Mouse (Mus musculus) monocyte, adult 5-6 weeks (primary cell): ENCODE results near the gene Kcnk13. TPM values are rescaled to one million over a fixed set of nuclear protein-coding genes. Genes with fewer than 3 reads are reported as not detected.

Experiments used
- ATAC-seq: fragments of 153-309, 156-312 bp; replicated peaks from 2 replicates; pipeline ENCODE4 v1.8.0; 2017; ENCODE audit warnings: mild to moderate bottlenecking; ENCODE audit not compliant: low TSS enrichment, insufficient number of reproducible peaks, severe bottlenecking, poor library complexity, low FRiP score
- total RNA-seq: library from RNA; stranded (forward); fragments of 200-1000, 200-491, 200-594 nt; gene quantifications from 3 replicates; pipeline ENCODE4 v1.2.3, GENCODE M21; 2017

Kcnk13 gene
- total RNA-seq: 0.29 to 0.96 TPM (median 0.49 TPM) in 3 replicates

- ATAC-seq: peak; percentile 79
These were observed at the start of gene Kcnk13 for GRCm38 (mm10) chr12:99964301-99965202. Gene Kcnk13 (plus strand): TSS chr12:99964499.

GRCm38 (mm10) chr12:99917800-99918427, 46.4 kb upstream of the Kcnk13 start:
- ATAC-seq: no peak

- no peak for ATAC-seq
These were observed 44.7 kb upstream of the Kcnk13 start for GRCm38 (mm10) chr12:99919636-99920035.

GRCm38 (mm10) chr12:99921045-99921444, 43.3 kb upstream of the Kcnk13 start:
- ATAC-seq: no peak

DNA sequence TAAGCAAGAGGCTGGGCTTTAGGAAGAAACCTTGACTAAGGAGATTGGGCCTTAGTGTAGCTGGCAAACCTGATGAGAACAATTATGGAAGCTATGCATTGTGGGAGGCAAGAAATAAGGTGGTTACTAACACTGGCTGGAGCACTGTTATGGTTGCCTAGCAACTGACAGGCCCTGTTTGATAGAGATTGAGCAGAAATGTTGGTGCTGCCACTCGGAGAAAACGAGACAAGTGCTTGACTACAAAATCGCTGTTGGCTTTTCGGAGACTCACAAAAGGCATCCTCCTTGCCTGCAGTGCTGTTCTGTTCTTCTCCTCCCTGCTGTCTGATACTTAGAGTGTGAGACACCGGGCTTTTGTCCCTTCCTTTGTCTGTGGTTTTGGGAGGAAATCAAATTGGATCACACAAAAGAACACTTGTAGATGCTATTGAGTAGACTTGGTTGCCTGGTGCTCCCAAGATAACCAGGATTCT, 41.1 kb upstream of the Kcnk13 start:
- no peak for ATAC-seq

DNA sequence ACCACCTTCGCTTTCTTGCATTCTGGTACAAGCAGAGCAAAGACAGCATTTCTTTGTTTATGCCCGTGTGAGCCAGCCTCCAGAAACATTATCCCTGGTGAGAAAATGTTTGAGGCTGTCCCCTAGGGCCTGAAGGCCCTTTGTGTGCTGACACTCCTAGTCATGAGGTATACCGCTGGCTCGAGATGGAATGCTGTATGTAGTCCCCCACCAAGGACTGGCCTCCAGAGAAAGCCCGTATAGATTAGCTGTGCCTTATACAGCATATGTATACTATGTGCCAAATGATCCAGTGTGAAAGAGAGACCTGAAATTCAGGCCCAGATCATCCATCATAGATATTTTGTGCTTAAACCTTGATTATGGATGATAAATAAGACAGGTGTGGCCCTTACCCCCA, 40.6 kb upstream of the Kcnk13 start:
- ATAC-seq: no peak

DNA sequence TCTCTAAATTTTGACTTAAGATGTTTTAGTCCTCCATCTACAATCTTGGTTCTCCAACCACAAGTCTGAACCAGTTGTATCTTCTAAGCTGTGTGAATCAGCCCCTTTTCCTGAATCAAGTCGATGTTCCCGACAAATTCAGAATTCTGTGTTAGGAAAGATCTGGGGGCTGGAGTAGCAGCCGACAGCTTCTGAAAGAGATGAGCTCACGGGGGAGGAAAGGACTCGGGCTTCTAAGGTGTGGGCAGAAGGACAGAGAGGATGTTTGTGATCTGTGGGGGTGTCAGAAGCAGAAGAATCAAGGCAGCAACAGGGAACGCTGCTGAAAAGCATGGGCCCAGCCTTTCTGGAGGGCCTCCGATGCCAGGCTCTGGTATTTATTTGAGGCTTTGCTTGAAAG, 36.0 kb upstream of the Kcnk13 start:
- ATAC-seq: no peak

GRCm38 (mm10) chr12:99929160-99929559, 35.1 kb upstream of the Kcnk13 start:
- ATAC-seq: no peak

GRCm38 (mm10) chr12:99932245-99932644, 32.1 kb upstream of the Kcnk13 start:
- ATAC-seq: no peak

DNA sequence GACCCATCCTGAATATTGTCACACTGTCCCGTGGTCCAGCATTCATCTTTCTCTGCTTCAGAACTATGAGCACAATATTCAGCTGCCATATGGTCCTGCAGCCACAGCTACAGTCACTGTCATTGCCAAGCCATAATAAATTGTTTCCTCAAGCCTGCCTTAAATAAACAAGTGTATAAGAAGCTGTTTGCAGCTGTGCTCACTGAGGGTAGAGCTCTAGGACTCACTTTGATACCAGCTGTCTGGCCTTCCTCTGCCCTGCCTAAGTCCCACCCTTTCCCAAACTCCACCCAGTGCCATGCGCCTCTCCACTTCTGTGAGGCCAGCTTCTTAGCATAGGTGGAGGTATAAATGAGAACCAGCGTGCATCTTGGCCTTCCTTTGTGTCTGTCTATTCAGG, 30.7 kb upstream of the Kcnk13 start:
- no peak for ATAC-seq

- no peak for ATAC-seq
These were observed 28.9 kb upstream of the Kcnk13 start for GRCm38 (mm10) chr12:99935403-99935802.

DNA sequence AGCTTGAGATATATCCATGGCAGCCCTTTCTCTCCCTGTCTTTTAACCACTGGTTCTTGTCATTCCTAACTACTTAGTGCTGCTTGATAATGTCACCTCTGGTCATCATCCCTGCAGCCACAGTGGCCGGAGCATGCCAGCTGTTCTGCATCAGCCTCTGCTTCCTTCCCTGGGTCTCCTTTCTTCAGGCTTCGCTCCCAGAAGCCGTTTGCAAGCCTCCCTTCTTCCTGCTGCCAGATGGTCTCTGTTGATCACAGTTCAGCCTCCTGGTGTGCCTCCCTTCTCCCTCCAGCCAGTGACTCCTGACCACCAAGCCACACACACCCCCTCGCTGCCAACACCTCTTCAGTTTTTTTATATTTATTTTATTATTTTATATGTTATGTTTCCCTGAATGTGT, 25.8 kb upstream of the Kcnk13 start:
- ATAC-seq: no peak

DNA sequence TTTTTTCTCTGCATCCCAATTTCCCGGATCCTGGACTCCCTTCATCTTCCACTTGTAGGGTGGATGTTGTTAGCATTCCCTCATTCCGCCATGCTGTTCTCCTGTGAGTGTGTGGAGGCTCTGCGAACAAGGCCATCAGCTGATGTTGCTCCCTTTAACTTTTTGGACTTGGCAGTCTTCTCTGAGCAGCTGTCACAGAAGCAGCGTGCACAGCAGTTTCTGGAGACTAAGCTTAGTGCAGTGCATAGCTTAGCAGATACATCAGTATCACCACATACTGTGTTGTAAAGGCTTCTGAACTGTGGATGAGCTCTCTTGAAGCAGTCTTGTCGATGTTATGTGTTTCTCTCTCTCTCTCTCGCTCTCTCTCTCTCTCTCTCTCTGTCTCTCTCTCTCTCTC, 25.1 kb upstream of the Kcnk13 start:
- ATAC-seq: no peak

DNA sequence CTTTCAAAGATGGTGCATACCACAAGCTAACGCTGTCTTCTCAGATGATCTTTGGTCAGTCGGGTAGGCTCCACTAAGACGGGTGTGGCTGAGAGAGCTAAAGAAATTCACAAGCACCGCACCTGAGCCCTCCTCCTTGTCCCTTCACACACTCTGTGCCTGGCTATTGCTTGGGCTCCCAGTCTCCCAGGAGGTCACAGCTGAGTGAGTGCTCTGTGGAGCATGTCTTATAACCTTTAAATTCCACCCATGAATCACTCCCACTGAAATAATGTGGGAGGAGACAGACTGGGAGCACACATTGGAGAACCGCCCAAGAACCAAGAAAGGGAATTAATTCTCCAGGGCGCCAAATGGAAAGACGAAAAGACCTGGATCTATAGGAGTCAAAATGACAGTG, 23.6 kb upstream of the Kcnk13 start:
- ATAC-seq: no peak

DNA sequence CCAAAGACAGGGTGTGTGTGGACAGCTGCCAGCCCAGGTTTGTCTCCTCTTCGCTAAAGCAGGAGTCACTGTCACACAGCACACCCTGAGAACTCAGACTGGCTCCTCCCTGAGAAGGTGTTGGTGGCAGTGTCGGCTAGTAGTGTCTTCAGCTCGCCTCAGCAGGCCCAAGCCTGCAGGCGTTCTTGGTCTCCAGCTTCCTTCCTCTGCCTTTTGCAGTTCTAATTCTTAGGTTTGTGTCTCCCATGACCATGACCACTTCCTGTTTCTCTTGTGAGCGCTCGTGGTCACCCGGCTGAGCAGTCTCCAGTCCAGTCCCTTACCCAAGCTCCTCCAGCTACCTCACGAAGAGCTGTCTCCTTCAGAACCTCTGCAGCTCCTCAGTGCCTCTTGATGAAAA, 21.9 kb upstream of the Kcnk13 start:
- peak; percentile 77 for ATAC-seq

DNA sequence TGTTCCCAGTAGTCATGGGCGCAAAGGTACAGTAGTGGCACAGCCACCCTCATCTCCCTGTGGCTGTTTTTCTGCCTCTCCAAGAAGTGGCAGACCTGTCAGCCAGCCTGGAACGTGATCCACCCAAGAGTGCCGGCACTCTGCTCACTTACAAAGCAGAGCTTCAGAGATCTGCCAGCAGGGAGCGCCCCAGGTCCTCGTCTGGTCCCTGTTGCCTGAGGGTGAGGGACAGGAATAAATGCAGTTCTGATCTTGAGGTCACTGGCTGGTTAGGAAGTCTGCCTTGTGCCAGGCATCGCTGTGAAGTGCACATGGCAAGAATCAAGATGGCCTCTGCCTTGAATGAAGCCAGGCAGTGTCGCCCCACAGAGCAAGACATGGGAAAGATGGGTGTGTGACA, 11.4 kb upstream of the Kcnk13 start:
- 0 out of 2 replicates have a peak, but pooled peaks have one; percentile 25 for ATAC-seq

GRCm38 (mm10) chr12:99956411-99956810, 7.9 kb upstream of the Kcnk13 start:
- ATAC-seq: peak; percentile 91

DNA sequence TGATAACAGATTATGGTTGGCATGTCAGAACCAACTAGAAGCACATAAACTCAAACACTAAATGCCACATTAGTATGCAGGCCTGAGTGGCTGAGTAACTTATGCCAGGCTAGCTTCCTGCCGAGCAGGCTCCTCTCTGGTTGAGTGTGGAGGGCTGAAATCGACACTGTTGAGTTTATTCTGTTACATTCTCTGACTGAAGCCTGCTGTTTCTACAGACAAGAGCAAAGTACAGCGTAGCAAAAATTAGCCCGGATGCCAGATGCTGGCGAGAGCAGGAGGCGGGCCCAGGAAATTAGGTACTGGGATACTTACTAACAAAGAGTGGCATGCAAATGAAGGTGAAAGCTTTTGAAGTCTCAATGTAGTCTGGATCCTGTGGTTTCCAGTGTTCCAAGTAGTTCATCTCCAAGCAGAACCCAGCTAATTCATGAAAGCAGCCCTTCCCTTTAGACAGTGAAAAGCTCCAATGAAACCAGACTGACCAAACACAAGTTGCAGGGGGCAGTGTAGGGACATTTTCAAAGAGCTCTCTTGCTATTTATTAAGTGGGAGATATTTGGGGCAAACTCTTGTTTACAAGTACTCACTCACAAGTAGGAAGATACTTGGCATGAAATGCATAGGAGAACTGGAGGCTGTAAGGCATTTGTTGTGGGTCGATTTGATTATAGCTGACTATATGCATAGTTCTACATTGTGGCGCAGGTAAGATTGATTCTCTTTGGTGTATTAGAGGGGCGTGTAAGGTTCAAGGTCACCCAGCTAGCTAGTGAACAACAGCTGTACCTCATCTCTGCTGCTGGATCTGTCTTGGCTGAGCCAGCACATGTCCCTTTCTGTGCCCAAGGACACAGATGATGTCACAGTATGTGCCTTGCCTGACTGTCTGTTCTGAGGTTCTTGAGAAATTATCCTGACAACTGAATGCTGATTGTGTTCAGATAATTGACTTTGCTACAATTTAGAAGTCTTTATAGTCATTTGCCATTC, 5.9 kb upstream of the Kcnk13 start:
- ATAC-seq: no peak

- no peak for ATAC-seq
These were observed 5.0 kb upstream of the Kcnk13 start for GRCm38 (mm10) chr12:99959291-99959690.
